Mouse (Mus musculus) kidney, embryonic 15.5 days (tissue): Measurements from ENCODE around the gene Fxr2. TPM values are rescaled to one million over a fixed set of nuclear protein-coding genes. Genes with fewer than 3 reads are reported as not detected.

ENCODE experiments used
- ATAC-seq: fragments of 200-750 bp; cut with Nextera tagmentation; replicated peaks from 2 replicates; pipeline ENCODE4 v1.8.0; 2017; ENCODE audit warnings: moderate TSS enrichment; ENCODE audit not compliant: low FRiP score
- H3K27ac ChIP-seq: fragments of 300-500 bp; sonication (generic); 2 replicates; pipeline ENCODE4 v1.5.1; 2015; ENCODE audit warnings: mild to moderate bottlenecking, inconsistent platforms
- H3K27me3 ChIP-seq: fragments of 300-500 bp; sonication (generic); 2 replicates; pipeline ENCODE4 v1.6.1; 2015; ENCODE audit warnings: inconsistent platforms
- H3K36me3 ChIP-seq: fragments of 300-500 bp; sonication (generic); 2 replicates; pipeline ENCODE4 v1.6.1; 2015; ENCODE audit warnings: inconsistent platforms
- H3K4me1 ChIP-seq: fragments of 300-500 bp; sonication (generic); 2 replicates; pipeline ENCODE4 v1.6.1; 2015; ENCODE audit warnings: inconsistent platforms
- H3K4me2 ChIP-seq: fragments of 300-500 bp; sonication (generic); 2 replicates; pipeline ENCODE4 v1.6.1; 2015; ENCODE audit warnings: moderate library complexity, mild to moderate bottlenecking, inconsistent platforms
- H3K4me3 ChIP-seq: fragments of 300-500 bp; sonication (generic); replicated peaks from 2 replicates; pipeline ENCODE4 v1.5.1; 2015; ENCODE audit warnings: mild to moderate bottlenecking, inconsistent platforms
- H3K9ac ChIP-seq: fragments of 300-500 bp; sonication (generic); 2 replicates; pipeline ENCODE4 v1.6.1; 2015; ENCODE audit warnings: mild to moderate bottlenecking, inconsistent platforms
- H3K9me3 ChIP-seq: fragments of 300-500 bp; sonication (generic); replicated peaks from 2 replicates; pipeline ENCODE4 v1.6.1; 2016; ENCODE audit warnings: inconsistent platforms
- WGBS: fragments of 180-500 bp; shearing (Covaris S2); methylation state at CpG from one replicate; pipeline ENCODE4 v1.1.7; 2015; ENCODE audit warnings: mixed read lengths; 5-methylcytosine and 5-hydroxymethylcytosine counted together
- polyA plus RNA-seq: library from polyadenylated mRNA; unstranded; fragments of >200 nt; fragmentation: Nextera tagmentation; extraction: Ambion mirVana; gene quantifications from 2 replicates; pipeline ENCODE4 v1.2.1, GENCODE M21; 2015

Gene Fxr2
- polyA plus RNA-seq, 1 experiment from 2014 or later: 29.2 TPM

GRCm38 (mm10) chr11:69680136-69680855 lies 47.5 kb downstream of the Fxr2 start:
- peak overlapping the region; percentile 89; the same call in 1 of the 2 replicates for H3K9ac ChIP-seq
- H3K4me3 ChIP-seq: peak overlapping the region; percentile 88
- 93% methylated on average over 30 of the region's 30 CpGs for WGBS
- ATAC-seq: no peak
- H3K4me1 ChIP-seq: peaks cover 38% of the 10 kb centered on the region
- no peak overlapping the region for H3K27ac ChIP-seq
- H3K4me2 ChIP-seq: peak overlapping the region; percentile 91
- no peaks in the 10 kb centered on the region for H3K9me3 ChIP-seq
- H3K27me3 ChIP-seq: no peaks in the 10 kb centered on the region
- peaks cover 51% of the 10 kb centered on the region for H3K36me3 ChIP-seq

- H3K27me3 ChIP-seq: no peaks in the 10 kb centered on the region
- no peaks in the 10 kb centered on the region for H3K9me3 ChIP-seq
- under 1% methylated on average over 79 of the region's 80 CpGs for WGBS
- peak within 1 kb of the TSS; percentile 95 for H3K27ac ChIP-seq
- peaks cover 38% of the 10 kb centered on the region for H3K36me3 ChIP-seq
- ATAC-seq: peak; percentile 97
- peak within 1 kb of the TSS; percentile 91 for H3K4me2 ChIP-seq
- peak within 1 kb of the TSS; percentile 88 for H3K4me3 ChIP-seq
- H3K4me1 ChIP-seq: peaks cover 51% of the 10 kb centered on the region
- H3K9ac ChIP-seq: peak within 1 kb of the TSS; percentile 89
Measured at GRCm38 (mm10) chr11:69681314-69682208, 48.8 kb downstream of the Fxr2 start, which contains the start of gene Senp3. Gene Senp3, minus strand, starts transcription at chr11:69682084.

GRCm38 (mm10) chr11:69682209-69682839 lies 49.5 kb downstream of the Fxr2 start:
- ATAC-seq: peak; percentile 16; the same call in 1 of the 2 replicates
- H3K27me3 ChIP-seq: no peaks in the 10 kb centered on the region
- H3K4me3 ChIP-seq: peak overlapping the region; percentile 88
- peak overlapping the region; percentile 91 for H3K4me2 ChIP-seq
- peaks cover 30% of the 10 kb centered on the region for H3K36me3 ChIP-seq
- H3K4me1 ChIP-seq: peaks cover 54% of the 10 kb centered on the region
- H3K27ac ChIP-seq: peak overlapping the region; percentile 95
- no peaks in the 10 kb centered on the region for H3K9me3 ChIP-seq
- 21% methylated on average over 24 of the region's 24 CpGs for WGBS
- H3K9ac ChIP-seq: peak overlapping the region; percentile 89

GRCm38 (mm10) chr11:69682840-69683533 lies 50.2 kb downstream of the Fxr2 start:
- Histone ChIP-seq H3K4me3 (peak overlapping the region; percentile 88), H3K27me3 (no peaks in the 10 kb centered on the region), H3K4me2 (peak overlapping the region; percentile 91), H3K27ac (peak overlapping the region; percentile 95), H3K9ac (peak overlapping the region; percentile 25; the same call in 1 of the 2 replicates), H3K9me3 (no peaks in the 10 kb centered on the region), H3K4me1 (peaks cover 54% of the 10 kb centered on the region), H3K36me3 (peaks cover 24% of the 10 kb centered on the region)
- 0 out of 2 replicates have a peak, but pooled peaks have one; percentile 49 for ATAC-seq
- WGBS: 24% methylated on average over 12 of the region's 12 CpGs

- Histone ChIP-seq H3K4me1 (peaks cover 54% of the 10 kb centered on the region), H3K9me3 (no peaks in the 10 kb centered on the region), H3K27ac (0 out of 2 replicates have a peak overlapping the region, but pooled peaks have one; percentile 95), H3K27me3 (no peaks in the 10 kb centered on the region), H3K9ac (0 out of 2 replicates have a peak overlapping the region, but pooled peaks have one; percentile 25), H3K36me3 (peaks cover 19% of the 10 kb centered on the region), H3K4me2 (no peak overlapping the region; the same call in 1 of the 2 replicates), H3K4me3 (no peak overlapping the region)
- 82% methylated on average over 7 of the region's 7 CpGs for WGBS
- no peak for ATAC-seq
Measured at GRCm38 (mm10) chr11:69683576-69683975, 50.8 kb downstream of the Fxr2 start.

- H3K9me3 ChIP-seq: no peaks in the 10 kb centered on the region
- WGBS: 79% methylated on average over 12 of the region's 12 CpGs
- no peak overlapping the region for H3K4me3 ChIP-seq
- H3K4me2 ChIP-seq: no peak overlapping the region
- H3K27me3 ChIP-seq: no peaks in the 10 kb centered on the region
- H3K9ac ChIP-seq: no peak overlapping the region
- no peak for ATAC-seq
- no peak overlapping the region for H3K27ac ChIP-seq
- peaks cover 13% of the 10 kb centered on the region for H3K36me3 ChIP-seq
- peaks cover 53% of the 10 kb centered on the region for H3K4me1 ChIP-seq
Measured at GRCm38 (mm10) chr11:69684128-69684745, 51.4 kb downstream of the Fxr2 start.

GRCm38 (mm10) chr11:69684936-69685335 lies 52.1 kb downstream of the Fxr2 start:
- no peaks in the 10 kb centered on the region for H3K27me3 ChIP-seq
- H3K9me3 ChIP-seq: no peaks in the 10 kb centered on the region
- ATAC-seq: no peak
- 86% methylated on average over 6 of the region's 6 CpGs for WGBS
- H3K36me3 ChIP-seq: peaks cover 7% of the 10 kb centered on the region
- peak overlapping the region; percentile 79; the same call in 1 of the 2 replicates for H3K27ac ChIP-seq
- H3K9ac ChIP-seq: no peak overlapping the region
- no peak overlapping the region for H3K4me3 ChIP-seq
- H3K4me2 ChIP-seq: no peak overlapping the region
- H3K4me1 ChIP-seq: peaks cover 48% of the 10 kb centered on the region

- Histone ChIP-seq H3K4me2 (no peak within 1 kb of the TSS), H3K4me3 (no peak within 1 kb of the TSS), H3K9me3 (no peaks in the 10 kb centered on the region), H3K36me3 (no peaks in the 10 kb centered on the region), H3K27me3 (no peaks in the 10 kb centered on the region), H3K9ac (no peak within 1 kb of the TSS), H3K4me1 (peaks cover 41% of the 10 kb centered on the region), H3K27ac (peak within 1 kb of the TSS; percentile 79)
- 73% methylated on average over 10 of the region's 10 CpGs for WGBS
- no peak for ATAC-seq
Measured at GRCm38 (mm10) chr11:69685526-69686148, 52.8 kb downstream of the Fxr2 start, which contains the start of gene Tnfsf13. Gene Tnfsf13, minus strand, starts transcription at chr11:69685784.

- Histone ChIP-seq H3K4me3 (no peak overlapping the region), H3K36me3 (no peaks in the 10 kb centered on the region), H3K27me3 (no peaks in the 10 kb centered on the region), H3K27ac (peak overlapping the region; percentile 7; the same call in 1 of the 2 replicates), H3K9ac (no peak overlapping the region), H3K9me3 (no peaks in the 10 kb centered on the region), H3K4me1 (peaks cover 35% of the 10 kb centered on the region), H3K4me2 (no peak overlapping the region)
- ATAC-seq: no peak
- WGBS: 15% methylated on average over 4 of the region's 4 CpGs
Measured at GRCm38 (mm10) chr11:69686377-69686776, 53.6 kb downstream of the Fxr2 start.

GRCm38 (mm10) chr11:69687061-69687460 lies 54.3 kb downstream of the Fxr2 start:
- no peaks in the 10 kb centered on the region for H3K36me3 ChIP-seq
- H3K9ac ChIP-seq: no peak overlapping the region
- H3K27ac ChIP-seq: peak overlapping the region; percentile 7; the same call in 1 of the 2 replicates
- no peak for ATAC-seq
- no peak overlapping the region for H3K4me3 ChIP-seq
- 61% methylated on average over 5 of the region's 5 CpGs for WGBS
- H3K4me1 ChIP-seq: peaks cover 33% of the 10 kb centered on the region
- no peaks in the 10 kb centered on the region for H3K27me3 ChIP-seq
- H3K9me3 ChIP-seq: no peaks in the 10 kb centered on the region
- no peak overlapping the region for H3K4me2 ChIP-seq
